Mouse (Mus musculus) C2C12 (cell line): Measurements from ENCODE around the gene Phf21a.

Source experiments
- CEBPB ChIP-seq: IDR thresholded peaks from one replicate; pipeline ENCODE4 v1.6.1; 2011; ENCODE audit warnings: low read depth, mild to moderate bottlenecking, control low read depth, moderate library complexity
- CTCF ChIP-seq: IDR thresholded peaks from one replicate; pipeline ENCODE4 v1.5.1; 2011; ENCODE audit not compliant: control insufficient read depth, insufficient read depth, insufficient read length
- MAX ChIP-seq: IDR thresholded peaks from one replicate; pipeline ENCODE4 v1.6.1; 2011; ENCODE audit warnings: mild to moderate bottlenecking, control low read depth
- MYOD1 ChIP-seq: IDR thresholded peaks from one replicate; pipeline ENCODE4 v1.6.1; 2011; ENCODE audit warnings: low read depth; ENCODE audit not compliant: control insufficient read depth, insufficient read length

GRCm38 (mm10) chr2:92060291-92060690, 32.6 kb upstream of the Phf21a start:
- TF ChIP-seq CTCF = no peak
- TF ChIP-seq CEBPB = no peak
- TF ChIP-seq MAX = no peak
- TF ChIP-seq MYOD1 = no peak
